Mouse (Mus musculus) cerebellum, adult 18-20 months (tissue): Measurements from ENCODE around the gene Hnrnpf.

Experiments
- DNase-seq, 2 experiments: peaks; one replicate each; pipeline ENCODE4 v3.0.0; 2021

Gene Hnrnpf

GRCm38 (mm10) chr6:117926871-117927491 lies 26.9 kb downstream of the Hnrnpf start:
- no peak for DNase-seq

GRCm38 (mm10) chr6:117927955-117928354 lies 27.8 kb downstream of the Hnrnpf start:
- DNase-seq = no peak

- DNase-seq = no peak
Measured at GRCm38 (mm10) chr6:117928746-117929145, 28.6 kb downstream of the Hnrnpf start.

GRCm38 (mm10) chr6:117929945-117930655 lies 30.0 kb downstream of the Hnrnpf start:
- no peak for DNase-seq

- peak; percentile 23 to 44 for DNase-seq
Measured at GRCm38 (mm10) chr6:117932325-117933051, 32.4 kb downstream of the Hnrnpf start.

- DNase-seq = no peak
Measured at GRCm38 (mm10) chr6:117934301-117934700, 34.2 kb downstream of the Hnrnpf start.

- DNase-seq = no peak
Measured at GRCm38 (mm10) chr6:117935681-117936612, 35.8 kb downstream of the Hnrnpf start.

- DNase-seq = no peak
Measured at GRCm38 (mm10) chr6:117937222-117937932, 37.3 kb downstream of the Hnrnpf start, which contains the start of gene Fxyd4. TSS of gene Fxyd4 (minus strand) at chr6:117937692.

- DNase-seq = peak; percentile 38 to 53
Measured at GRCm38 (mm10) chr6:117938951-117939350, 38.8 kb downstream of the Hnrnpf start.

GRCm38 (mm10) chr6:117942769-117943168 lies 42.6 kb downstream of the Hnrnpf start:
- peak; percentile 78 to 84 for DNase-seq

- DNase-seq = no peak
Measured at GRCm38 (mm10) chr6:117943899-117944298, 43.8 kb downstream of the Hnrnpf start.

GRCm38 (mm10) chr6:117952330-117952729 lies 52.2 kb downstream of the Hnrnpf start:
- DNase-seq = no peak

GRCm38 (mm10) chr6:117956161-117956560 lies 56.0 kb downstream of the Hnrnpf start:
- no peak for DNase-seq

GRCm38 (mm10) chr6:117956851-117957501 lies 56.9 kb downstream of the Hnrnpf start:
- DNase-seq = peak in 1 of 2 experiments; percentile 16

- DNase-seq = no peak
Measured at GRCm38 (mm10) chr6:117963201-117963600, 63.1 kb downstream of the Hnrnpf start.

- no peak for DNase-seq
Measured at GRCm38 (mm10) chr6:117966729-117967128, 66.6 kb downstream of the Hnrnpf start.
